Mouse (Mus musculus) heart, adult 2 months (tissue): Measurements from ENCODE around the gene Rccd1.

Experiments used
- CTCF ChIP-seq: fragments of 200-600 bp; IDR thresholded peaks from 2 replicates; pipeline ENCODE4 v1.8.1; 2022; ENCODE audit warnings: antibody characterized with exemption, mild to moderate bottlenecking, moderate library complexity
- POLR2A ChIP-seq: fragments of 200-500 bp; IDR thresholded peaks from 2 replicates; pipeline ENCODE4 v1.6.1; 2011; ENCODE audit warnings: mild to moderate bottlenecking, low read depth, low read length, control low read depth; ENCODE audit not compliant: insufficient read depth

DNA sequence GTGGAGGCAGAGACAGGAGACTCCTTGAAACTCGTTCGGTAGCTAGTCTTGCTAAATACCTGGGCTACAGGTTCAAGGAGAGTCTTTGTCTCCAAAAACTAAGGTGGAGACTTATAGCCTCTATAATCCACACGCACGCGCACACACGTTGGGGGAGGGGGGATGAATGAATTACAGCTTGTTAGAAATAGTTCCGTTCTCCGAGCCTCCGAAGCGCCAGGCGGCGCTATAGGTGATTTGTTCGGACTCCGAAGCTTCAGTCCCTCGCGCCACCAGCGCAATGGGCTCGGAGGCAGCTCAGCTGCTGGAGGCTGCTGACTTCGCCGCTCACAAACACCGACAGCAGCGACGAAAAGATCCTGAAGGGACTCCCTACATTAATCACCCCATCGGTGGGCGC is 18.6 kb upstream of the Rccd1 start, which contains the start of gene Hddc3:
- TF ChIP-seq CTCF (peak; percentile 95), POLR2A (peak; percentile 92)
